Mouse (Mus musculus) forebrain, embryonic 12.5 days (tissue): ENCODE measurements around the gene Rapgef1. TPM values are rescaled to one million over a fixed set of nuclear protein-coding genes. Genes with fewer than 3 reads are reported as not detected.
A peak's percentile ranks its signal among the peaks of the same experiment; 100 is the strongest.

Experiments used
- ATAC-seq: fragments of 200-750 bp; cut with Nextera tagmentation; 2 replicates; pipeline ENCODE4 v1.8.0; 2017; ENCODE audit warnings: moderate TSS enrichment; ENCODE audit not compliant: low FRiP score
- H3K27ac ChIP-seq: fragments of 300-500 bp; sonication (generic); 2 replicates; pipeline ENCODE4 v1.5.1; 2016; ENCODE audit warnings: mild to moderate bottlenecking
- H3K27me3 ChIP-seq: fragments of 300-500 bp; sonication (generic); 2 replicates; pipeline ENCODE4 v1.6.1; 2016; ENCODE audit warnings: mild to moderate bottlenecking
- H3K36me3 ChIP-seq: fragments of 300-500 bp; sonication (generic); replicated peaks from 2 replicates; pipeline ENCODE4 v1.6.1; 2016; ENCODE audit warnings: mild to moderate bottlenecking
- H3K4me1 ChIP-seq: fragments of 300-500 bp; sonication (generic); 2 replicates; pipeline ENCODE4 v1.6.1; 2016
- H3K4me2 ChIP-seq: fragments of 300-500 bp; sonication (generic); 2 replicates; pipeline ENCODE4 v1.6.1; 2016; ENCODE audit warnings: mild to moderate bottlenecking, moderate library complexity
- H3K4me3 ChIP-seq: fragments of 300-500 bp; sonication (generic); replicated peaks from 2 replicates; pipeline ENCODE4 v1.5.1; 2016; ENCODE audit warnings: mild to moderate bottlenecking
- H3K9ac ChIP-seq: fragments of 300-500 bp; sonication (generic); 2 replicates; pipeline ENCODE4 v1.6.1; 2016; ENCODE audit warnings: mild to moderate bottlenecking
- H3K9me3 ChIP-seq: fragments of 300-500 bp; sonication (generic); 2 replicates; pipeline ENCODE4 v1.6.1; 2016
- WGBS: fragments of 180-500 bp; shearing (Covaris S2); methylation state at CpG from one replicate; pipeline ENCODE4 v1.1.7; 2016; 5-methylcytosine and 5-hydroxymethylcytosine counted together
- polyA plus RNA-seq: library from polyadenylated mRNA; unstranded; fragments of >200 nt; fragmentation: Nextera tagmentation; extraction: Ambion mirVana; gene quantifications from 2 replicates; pipeline ENCODE4 v1.2.1, GENCODE M21; 2016

Gene Rapgef1
- polyA plus RNA-seq, 1 experiment from 2014 or later = 24.0 TPM

GRCm38 (mm10) chr2:29635966-29636507 is 16.5 kb downstream of the Rapgef1 start:
- Histone ChIP-seq H3K4me3 (no peak overlapping the region), H3K27ac (no peak overlapping the region), H3K36me3 (no peaks in the 10 kb centered on the region; the same call in 1 of the 2 replicates), H3K9ac (no peak overlapping the region), H3K27me3 (no peaks in the 10 kb centered on the region), H3K9me3 (no peaks in the 10 kb centered on the region), H3K4me2 (no peak overlapping the region), H3K4me1 (peaks cover 19% of the 10 kb centered on the region)
- ATAC-seq = no peak
- WGBS = 91% methylated on average over 5 of the region's 5 CpGs

- H3K4me1 ChIP-seq = peaks cover 15% of the 10 kb centered on the region
- H3K4me2 ChIP-seq = no peak overlapping the region
- H3K9ac ChIP-seq = no peak overlapping the region
- H3K4me3 ChIP-seq = no peak overlapping the region
- H3K27me3 ChIP-seq = no peaks in the 10 kb centered on the region
- H3K9me3 ChIP-seq = no peaks in the 10 kb centered on the region
- no peak for ATAC-seq
- no peak overlapping the region for H3K27ac ChIP-seq
- H3K36me3 ChIP-seq = no peaks in the 10 kb centered on the region; the same call in 1 of the 2 replicates
These were observed 18.0 kb downstream of the Rapgef1 start for GRCm38 (mm10) chr2:29637528-29637927.

DNA sequence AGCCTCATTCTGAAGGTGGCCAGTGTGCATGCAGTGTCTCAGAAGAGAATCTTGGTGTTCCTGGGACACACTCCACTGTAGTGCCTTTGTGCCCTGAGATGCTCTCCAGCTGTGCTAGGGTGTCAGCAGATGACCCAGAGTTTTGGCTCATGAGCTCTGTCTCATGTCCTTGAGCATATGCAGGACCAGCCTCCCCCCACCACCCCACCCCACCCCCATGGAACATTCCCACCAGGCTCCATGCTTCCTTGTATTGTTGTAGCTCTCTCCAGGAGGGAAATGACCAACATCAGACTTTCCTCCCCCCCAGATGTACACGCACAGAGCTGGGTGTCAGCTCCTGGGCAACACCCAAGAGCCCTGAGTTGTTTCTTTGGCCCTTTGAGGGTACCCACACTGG is 19.9 kb downstream of the Rapgef1 start:
- no peak for ATAC-seq
- H3K27ac ChIP-seq = no peak overlapping the region
- WGBS = 77% methylated on average over 1 of the region's 1 CpGs
- H3K4me2 ChIP-seq = no peak overlapping the region
- H3K4me3 ChIP-seq = no peak overlapping the region
- no peaks in the 10 kb centered on the region for H3K9me3 ChIP-seq
- peaks cover 13% of the 10 kb centered on the region for H3K4me1 ChIP-seq
- H3K9ac ChIP-seq = no peak overlapping the region
- no peaks in the 10 kb centered on the region; the same call in 1 of the 2 replicates for H3K36me3 ChIP-seq
- H3K27me3 ChIP-seq = no peaks in the 10 kb centered on the region

GRCm38 (mm10) chr2:29639953-29640743 is 20.6 kb downstream of the Rapgef1 start:
- WGBS = 92% methylated on average over 5 of the region's 5 CpGs
- Histone ChIP-seq H3K27ac (no peak overlapping the region), H3K9ac (no peak overlapping the region), H3K27me3 (no peaks in the 10 kb centered on the region), H3K4me1 (peaks cover 10% of the 10 kb centered on the region), H3K36me3 (peaks cover 3% of the 10 kb centered on the region; the same call in 1 of the 2 replicates), H3K4me3 (no peak overlapping the region), H3K4me2 (no peak overlapping the region), H3K9me3 (no peaks in the 10 kb centered on the region)
- no peak for ATAC-seq

- peaks cover 13% of the 10 kb centered on the region for H3K4me1 ChIP-seq
- H3K9ac ChIP-seq = no peak overlapping the region
- peaks cover 3% of the 10 kb centered on the region; the same call in 1 of the 2 replicates for H3K36me3 ChIP-seq
- H3K27ac ChIP-seq = no peak overlapping the region
- H3K4me2 ChIP-seq = no peak overlapping the region
- ATAC-seq = no peak
- H3K9me3 ChIP-seq = no peaks in the 10 kb centered on the region
- no peaks in the 10 kb centered on the region for H3K27me3 ChIP-seq
- H3K4me3 ChIP-seq = no peak overlapping the region
- 91% methylated on average over 3 of the region's 3 CpGs for WGBS
These were observed 22.2 kb downstream of the Rapgef1 start for GRCm38 (mm10) chr2:29641707-29642106.

- Histone ChIP-seq H3K4me1 (peaks cover 21% of the 10 kb centered on the region), H3K9me3 (no peaks in the 10 kb centered on the region), H3K4me2 (no peak overlapping the region), H3K27ac (no peak overlapping the region), H3K9ac (no peak overlapping the region), H3K36me3 (0 out of 2 replicates have a peak, but pooled peaks cover 3% of the 10 kb centered on the region), H3K4me3 (no peak overlapping the region), H3K27me3 (no peaks in the 10 kb centered on the region)
- no peak for ATAC-seq
- 45% methylated on average over 4 of the region's 4 CpGs for WGBS
These were observed 23.9 kb downstream of the Rapgef1 start for GRCm38 (mm10) chr2:29643418-29643817.

DNA sequence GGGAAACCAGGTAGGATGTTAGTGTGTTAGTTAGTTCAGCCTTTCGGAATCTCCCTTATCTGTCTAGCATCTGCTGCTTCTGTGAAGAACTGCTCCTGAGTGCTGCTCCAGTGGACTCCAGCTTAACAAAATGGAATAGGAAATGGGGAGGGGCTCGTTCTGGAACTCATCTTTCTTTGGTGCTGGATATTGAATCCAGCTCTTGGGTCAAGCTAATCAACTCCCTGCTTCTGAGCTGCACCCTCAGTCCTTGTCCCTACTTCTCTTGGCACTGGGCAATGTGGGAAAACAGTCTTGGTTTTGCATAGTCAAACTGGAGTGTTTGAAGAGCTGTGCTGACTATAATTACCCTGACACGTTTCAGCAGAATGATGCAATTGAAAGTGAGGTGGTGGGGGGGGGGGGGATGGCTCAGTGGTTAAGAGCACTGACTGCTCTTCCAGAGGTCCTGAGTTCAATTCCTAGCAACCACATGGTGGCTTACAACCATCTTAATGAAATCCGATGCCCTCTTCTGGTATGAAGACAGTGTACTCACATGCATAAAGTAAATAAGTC is 25.6 kb downstream of the Rapgef1 start:
- ATAC-seq = no peak
- no peak overlapping the region for H3K27ac ChIP-seq
- no peaks in the 10 kb centered on the region for H3K27me3 ChIP-seq
- H3K4me2 ChIP-seq = no peak overlapping the region
- H3K4me3 ChIP-seq = no peak overlapping the region
- H3K4me1 ChIP-seq = peaks cover 21% of the 10 kb centered on the region
- no peak overlapping the region for H3K9ac ChIP-seq
- WGBS = 78% methylated on average over 4 of the region's 4 CpGs
- H3K36me3 ChIP-seq = 0 out of 2 replicates have a peak, but pooled peaks cover 3% of the 10 kb centered on the region
- H3K9me3 ChIP-seq = no peaks in the 10 kb centered on the region

DNA sequence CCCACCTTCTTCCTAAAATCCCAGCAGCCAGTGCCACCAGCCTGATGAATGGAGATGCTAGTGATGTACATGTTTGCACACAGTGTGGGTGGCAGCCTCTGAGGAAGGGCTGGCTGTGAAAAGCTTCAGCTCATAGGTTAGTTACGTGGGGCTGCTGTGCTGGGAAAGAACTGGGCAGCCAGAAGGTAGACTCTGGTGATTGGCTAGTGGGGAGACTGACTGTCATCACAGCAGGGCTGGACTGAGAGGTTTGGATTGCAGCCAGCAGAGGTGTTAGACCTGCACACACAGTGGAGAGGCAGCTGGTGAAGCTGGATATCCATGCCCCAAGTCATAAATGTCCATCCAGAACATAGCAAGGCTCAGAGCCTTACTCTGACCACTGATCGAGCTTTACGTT is 27.1 kb downstream of the Rapgef1 start:
- Histone ChIP-seq H3K4me3 (no peak overlapping the region), H3K36me3 (0 out of 2 replicates have a peak, but pooled peaks cover 3% of the 10 kb centered on the region), H3K27ac (peak overlapping the region; percentile 25; the same call in 1 of the 2 replicates), H3K9me3 (no peaks in the 10 kb centered on the region), H3K9ac (no peak overlapping the region), H3K4me2 (no peak overlapping the region), H3K4me1 (peaks cover 21% of the 10 kb centered on the region), H3K27me3 (no peaks in the 10 kb centered on the region)
- no peak for ATAC-seq
- WGBS = 82% methylated on average over 3 of the region's 3 CpGs

GRCm38 (mm10) chr2:29647162-29647561 is 27.6 kb downstream of the Rapgef1 start:
- H3K27ac ChIP-seq = 0 out of 2 replicates have a peak overlapping the region, but pooled peaks have one; percentile 25
- peaks cover 27% of the 10 kb centered on the region for H3K4me1 ChIP-seq
- ATAC-seq = no peak
- no peak overlapping the region for H3K4me2 ChIP-seq
- no peaks in the 10 kb centered on the region for H3K9me3 ChIP-seq
- 0 out of 2 replicates have a peak, but pooled peaks cover 3% of the 10 kb centered on the region for H3K36me3 ChIP-seq
- H3K27me3 ChIP-seq = no peaks in the 10 kb centered on the region
- no peak overlapping the region for H3K4me3 ChIP-seq
- no peak overlapping the region for H3K9ac ChIP-seq
- 91% methylated on average over 4 of the region's 4 CpGs for WGBS

DNA sequence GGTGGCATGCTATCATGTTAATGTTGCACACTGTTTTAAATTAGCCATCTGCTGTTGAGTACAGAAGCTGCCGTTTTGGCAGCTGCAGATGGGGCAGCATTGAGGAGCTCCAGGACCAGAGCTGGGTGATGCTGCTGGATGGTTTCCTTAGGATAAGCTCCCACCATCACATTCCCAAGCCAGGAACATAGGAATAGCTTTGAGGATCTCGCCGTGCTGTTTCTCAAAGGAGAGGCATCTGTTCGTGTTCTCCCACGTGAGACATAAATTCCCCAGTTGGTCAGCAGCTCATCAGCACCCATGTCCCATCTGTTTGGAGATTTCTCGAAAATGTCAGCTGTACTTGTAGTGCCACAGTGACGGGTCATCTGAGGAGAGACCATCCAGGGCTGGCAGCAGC is 28.3 kb downstream of the Rapgef1 start:
- H3K4me1 ChIP-seq = peaks cover 30% of the 10 kb centered on the region
- H3K27ac ChIP-seq = 0 out of 2 replicates have a peak overlapping the region, but pooled peaks have one; percentile 19
- no peak overlapping the region for H3K9ac ChIP-seq
- no peak overlapping the region for H3K4me3 ChIP-seq
- H3K4me2 ChIP-seq = no peak overlapping the region
- H3K27me3 ChIP-seq = no peaks in the 10 kb centered on the region
- no peak for ATAC-seq
- no peaks in the 10 kb centered on the region for H3K9me3 ChIP-seq
- 82% methylated on average over 7 of the region's 7 CpGs for WGBS
- 0 out of 2 replicates have a peak, but pooled peaks cover 3% of the 10 kb centered on the region for H3K36me3 ChIP-seq

DNA sequence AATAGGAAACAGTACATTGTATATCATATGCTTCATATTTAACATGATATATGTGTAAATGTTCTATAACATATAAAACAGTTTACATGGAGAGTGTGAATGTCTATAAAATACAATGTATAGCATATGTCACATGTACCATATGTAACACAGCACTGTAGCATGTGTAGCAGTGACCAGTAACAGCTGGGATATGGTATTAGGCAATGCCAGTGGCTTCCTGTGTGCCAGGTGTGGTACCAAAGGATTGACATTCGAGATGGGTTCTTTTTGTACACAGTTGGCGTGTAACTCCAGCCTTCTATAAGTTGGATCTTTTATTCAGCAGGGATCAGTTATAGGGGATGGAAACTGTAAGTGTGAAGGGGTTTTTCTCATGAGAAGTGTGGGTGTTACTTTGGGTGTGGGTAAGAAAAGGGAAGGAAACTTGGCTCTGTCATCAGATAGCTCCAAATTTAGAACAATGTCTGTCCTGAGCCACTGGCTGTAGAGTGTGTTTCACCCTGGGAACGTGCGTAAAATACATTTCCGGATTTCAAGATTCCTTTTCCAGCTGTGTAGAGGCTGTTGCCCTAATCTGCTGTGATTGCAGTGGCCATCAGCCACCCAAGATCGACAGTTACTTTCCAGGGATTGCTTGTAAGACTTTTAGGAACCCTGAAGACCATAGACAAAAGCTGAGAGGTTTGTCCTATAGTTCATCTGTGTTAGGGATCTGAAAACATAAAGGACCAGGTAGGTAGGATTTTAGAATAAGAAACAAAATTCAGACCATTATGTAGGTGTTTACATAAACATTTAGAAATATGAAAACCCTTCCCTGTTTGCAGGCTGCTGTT is 29.7 kb downstream of the Rapgef1 start:
- ATAC-seq = no peak
- WGBS = 93% methylated on average over 6 of the region's 6 CpGs
- no peak overlapping the region for H3K4me2 ChIP-seq
- H3K36me3 ChIP-seq = 0 out of 2 replicates have a peak, but pooled peaks cover 3% of the 10 kb centered on the region
- H3K27me3 ChIP-seq = no peaks in the 10 kb centered on the region
- H3K4me1 ChIP-seq = peaks cover 30% of the 10 kb centered on the region
- no peak overlapping the region for H3K9ac ChIP-seq
- no peak overlapping the region for H3K4me3 ChIP-seq
- no peaks in the 10 kb centered on the region for H3K9me3 ChIP-seq
- no peak overlapping the region for H3K27ac ChIP-seq
